Mouse (Mus musculus) forebrain, embryonic 10.5 days (tissue): Measurements from ENCODE around the gene Greb1. TPM values are rescaled to one million over a fixed set of nuclear protein-coding genes. Genes with fewer than 3 reads are reported as not detected.

ENCODE experiments used
- DNase-seq: peaks from one replicate; pipeline ENCODE4 v3.0.0-alpha.2; 2017; ENCODE audit warnings: low spot score; ENCODE audit errors: extremely low spot score
- H3K27ac ChIP-seq: fragments of 300-500 bp; sonication (generic); 2 replicates; pipeline ENCODE4 v1.5.1; 2016; ENCODE audit warnings: mild to moderate bottlenecking
- H3K27me3 ChIP-seq: fragments of 300-500 bp; sonication (generic); 2 replicates; pipeline ENCODE4 v1.6.1; 2016; ENCODE audit warnings: mild to moderate bottlenecking; ENCODE audit not compliant: poor library complexity, severe bottlenecking
- H3K36me3 ChIP-seq: fragments of 300-500 bp; sonication (generic); replicated peaks from 2 replicates; pipeline ENCODE4 v1.6.1; 2016; ENCODE audit warnings: mild to moderate bottlenecking, moderate library complexity
- H3K4me1 ChIP-seq: fragments of 300-500 bp; sonication (generic); 2 replicates; pipeline ENCODE4 v1.6.1; 2016
- H3K4me3 ChIP-seq: fragments of 300-500 bp; sonication (generic); 2 replicates; pipeline ENCODE4 v1.5.1; 2016; ENCODE audit warnings: mild to moderate bottlenecking, moderate library complexity
- H3K9me3 ChIP-seq: fragments of 300-500 bp; sonication (generic); 2 replicates; pipeline ENCODE4 v1.6.1; 2016; ENCODE audit warnings: mild to moderate bottlenecking, moderate library complexity
- WGBS: fragments of 180-500 bp; shearing (Covaris S2); methylation state at CpG from one replicate; pipeline ENCODE4 v1.1.7; 2016; 5-methylcytosine and 5-hydroxymethylcytosine counted together
- polyA plus RNA-seq: library from polyadenylated mRNA; unstranded; fragments of >200 nt; fragmentation: Nextera tagmentation; extraction: Ambion mirVana; gene quantifications from 2 replicates; pipeline ENCODE4 v1.2.1, GENCODE M21; 2016

Greb1 gene
- polyA plus RNA-seq, 1 experiment from 2014 or later: 14.6 TPM

DNA sequence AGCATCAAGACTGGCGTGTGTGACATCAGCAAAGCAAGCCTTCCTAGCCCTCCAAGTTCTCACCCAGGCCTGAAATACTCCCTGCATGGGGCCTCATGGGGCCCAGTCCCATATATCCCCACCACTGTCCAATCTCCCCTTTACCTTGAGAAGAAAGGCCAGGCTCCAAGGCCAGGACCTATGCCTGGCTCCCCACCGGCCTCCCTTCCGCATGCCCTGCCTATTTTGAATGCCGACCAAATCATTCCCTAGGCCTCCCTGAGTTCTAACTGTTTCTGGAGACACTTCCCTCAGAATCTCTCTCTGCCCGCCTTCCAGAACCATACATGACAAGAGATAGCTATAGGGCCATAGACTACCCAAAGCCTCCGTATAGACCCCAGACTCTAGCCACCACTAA lies 49.1 kb downstream of the Greb1 start:
- H3K4me1 ChIP-seq: peaks cover 24% of the 10 kb centered on the region
- peaks cover 21% of the 10 kb centered on the region for H3K27me3 ChIP-seq
- H3K36me3 ChIP-seq: peaks cover 9% of the 10 kb centered on the region
- DNase-seq: no peak
- H3K4me3 ChIP-seq: no peak overlapping the region
- H3K27ac ChIP-seq: no peak overlapping the region
- 91% methylated on average over 6 of the region's 6 CpGs for WGBS
- H3K9me3 ChIP-seq: no peaks in the 10 kb centered on the region

DNA sequence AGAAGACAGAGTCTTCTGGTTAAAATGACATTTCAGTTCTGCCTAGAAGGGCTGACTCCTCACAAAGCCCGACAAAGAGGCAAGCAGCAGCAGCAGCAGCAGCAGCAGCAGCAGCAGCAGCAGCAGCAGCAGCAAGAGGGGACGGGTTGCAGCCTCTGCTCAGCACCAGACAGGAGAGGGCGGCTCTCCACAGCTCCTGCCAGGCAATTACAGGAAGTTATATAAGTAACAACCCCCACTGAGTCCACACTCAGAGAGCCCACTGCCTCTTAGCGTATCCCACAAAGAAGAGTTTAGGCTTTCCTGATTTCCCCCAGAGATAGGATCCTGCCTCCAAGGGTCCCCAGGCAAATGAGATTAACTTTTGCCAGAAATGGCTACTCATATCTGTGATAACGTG lies 60.6 kb downstream of the Greb1 start:
- H3K27ac ChIP-seq: peak overlapping the region; percentile 54

DNA sequence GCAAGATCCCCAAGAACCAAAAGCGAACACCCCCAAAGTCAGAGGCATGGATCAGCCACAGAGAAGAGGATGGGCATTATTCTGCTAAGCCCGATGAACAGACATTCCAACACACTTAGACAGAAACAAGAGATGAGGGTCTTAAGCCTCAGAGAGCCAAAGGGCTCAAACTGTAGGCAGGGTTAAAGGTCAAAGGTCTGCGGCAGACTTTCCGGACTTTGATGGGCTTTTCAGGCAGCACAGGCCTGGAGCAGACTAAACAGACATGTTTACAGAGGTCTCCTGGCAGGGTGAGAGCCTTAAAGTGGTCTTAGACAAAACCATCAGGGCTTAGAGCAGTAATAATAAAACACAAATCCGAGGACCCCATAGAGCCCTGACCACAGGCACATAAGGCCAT lies 63.4 kb downstream of the Greb1 start:
- no peak overlapping the region for H3K4me3 ChIP-seq
- H3K4me1 ChIP-seq: peaks cover 62% of the 10 kb centered on the region
- WGBS: 26% methylated on average over 5 of the region's 5 CpGs

More for the DNA sequence above, 60.6 kb downstream of the Greb1 start:
- peaks cover 8% of the 10 kb centered on the region; the same call in 1 of the 2 replicates for H3K27me3 ChIP-seq
- no peaks in the 10 kb centered on the region for H3K9me3 ChIP-seq
- 38% methylated on average over 5 of the region's 5 CpGs for WGBS
- H3K36me3 ChIP-seq: peaks cover 19% of the 10 kb centered on the region
- DNase-seq: no peak
- no peak overlapping the region for H3K4me3 ChIP-seq
- H3K4me1 ChIP-seq: peaks cover 51% of the 10 kb centered on the region

DNA sequence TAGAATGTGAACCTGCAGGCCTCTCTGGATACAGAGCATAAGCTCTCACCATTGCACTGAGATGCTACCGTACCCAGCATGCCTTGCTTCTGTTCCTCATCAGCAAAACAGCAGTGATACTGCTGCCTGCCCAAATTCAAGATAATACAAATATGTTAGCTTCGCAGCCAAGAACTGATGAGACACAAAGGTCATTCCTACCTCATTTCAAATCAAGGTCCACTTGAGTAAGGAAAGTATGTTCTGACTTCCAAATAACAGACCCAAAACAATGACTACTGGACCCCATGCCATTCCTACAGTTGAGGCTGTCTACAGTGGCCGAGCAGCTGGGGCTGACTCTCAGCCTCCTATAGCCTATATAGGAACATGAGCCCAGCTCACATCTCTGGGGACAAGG lies 66.0 kb downstream of the Greb1 start:
- Histone ChIP-seq H3K4me1 (peaks cover 72% of the 10 kb centered on the region), H3K4me3 (no peak overlapping the region), H3K27me3 (peaks cover 11% of the 10 kb centered on the region; the same call in 1 of the 2 replicates), H3K27ac (no peak overlapping the region), H3K36me3 (peaks cover 40% of the 10 kb centered on the region), H3K9me3 (no peaks in the 10 kb centered on the region)
- WGBS: 87% methylated on average over 3 of the region's 3 CpGs
- DNase-seq: no peak

More for the DNA sequence above, 63.4 kb downstream of the Greb1 start:
- Histone ChIP-seq H3K27me3 (peaks cover 11% of the 10 kb centered on the region; the same call in 1 of the 2 replicates), H3K27ac (no peak overlapping the region), H3K36me3 (peaks cover 42% of the 10 kb centered on the region), H3K9me3 (no peaks in the 10 kb centered on the region)
- no peak for DNase-seq

DNA sequence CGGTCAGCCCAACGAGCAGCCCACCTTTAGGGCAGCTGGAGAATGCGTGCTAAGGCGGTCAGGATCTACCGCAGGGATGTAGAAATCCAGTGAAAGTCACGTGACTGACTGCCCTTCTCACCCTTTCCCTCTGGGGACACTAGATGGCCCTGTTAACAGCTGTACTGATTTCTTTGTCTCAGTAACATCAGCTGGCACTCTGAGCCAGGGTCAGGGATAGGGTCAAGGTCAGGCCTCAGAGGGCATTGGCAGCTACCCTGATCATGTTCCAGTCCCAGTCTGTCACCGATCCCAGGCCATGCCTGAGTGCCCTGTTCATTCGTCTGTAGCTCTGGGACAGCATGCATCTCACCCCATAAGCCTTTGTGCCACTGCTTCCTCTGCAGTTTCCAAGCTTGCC lies 66.7 kb downstream of the Greb1 start:
- no peaks in the 10 kb centered on the region for H3K9me3 ChIP-seq
- H3K27ac ChIP-seq: peak overlapping the region; percentile 22; the same call in 1 of the 2 replicates
- no peak for DNase-seq
- H3K36me3 ChIP-seq: peaks cover 44% of the 10 kb centered on the region
- no peak overlapping the region for H3K4me3 ChIP-seq
- peaks cover 11% of the 10 kb centered on the region; the same call in 1 of the 2 replicates for H3K27me3 ChIP-seq
- H3K4me1 ChIP-seq: peaks cover 70% of the 10 kb centered on the region
- WGBS: 44% methylated on average over 8 of the region's 8 CpGs

DNA sequence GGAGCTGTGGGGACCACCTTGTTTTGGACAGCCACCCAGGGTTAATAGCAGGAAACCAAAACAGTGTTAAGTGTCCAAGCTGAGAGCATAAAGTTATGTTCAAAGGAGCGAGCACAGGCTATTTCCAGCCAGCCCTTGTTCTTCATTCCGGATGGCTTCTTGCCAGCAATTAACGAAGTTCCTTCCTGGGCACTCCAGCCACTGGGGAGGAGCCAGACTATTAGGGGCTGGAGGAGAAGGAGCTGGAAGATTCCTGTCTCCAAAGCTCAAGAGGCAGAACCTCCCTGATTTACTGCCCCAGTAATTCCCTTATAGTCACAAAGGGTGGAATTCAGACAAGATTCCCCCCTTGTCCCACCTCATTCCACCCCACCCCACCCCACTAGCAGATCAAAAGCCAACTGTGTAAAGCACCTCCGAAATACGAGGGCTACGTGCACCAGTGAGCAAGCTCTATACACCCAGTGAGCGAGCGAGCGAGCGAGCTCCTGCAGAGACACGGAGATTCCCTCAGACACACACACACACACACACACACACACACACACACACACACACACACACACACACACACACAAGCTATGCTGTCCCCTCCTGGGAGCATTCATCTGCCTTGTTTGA lies 69.5 kb downstream of the Greb1 start:
- Histone ChIP-seq H3K4me1 (peaks cover 48% of the 10 kb centered on the region), H3K36me3 (peaks cover 60% of the 10 kb centered on the region)

DNA sequence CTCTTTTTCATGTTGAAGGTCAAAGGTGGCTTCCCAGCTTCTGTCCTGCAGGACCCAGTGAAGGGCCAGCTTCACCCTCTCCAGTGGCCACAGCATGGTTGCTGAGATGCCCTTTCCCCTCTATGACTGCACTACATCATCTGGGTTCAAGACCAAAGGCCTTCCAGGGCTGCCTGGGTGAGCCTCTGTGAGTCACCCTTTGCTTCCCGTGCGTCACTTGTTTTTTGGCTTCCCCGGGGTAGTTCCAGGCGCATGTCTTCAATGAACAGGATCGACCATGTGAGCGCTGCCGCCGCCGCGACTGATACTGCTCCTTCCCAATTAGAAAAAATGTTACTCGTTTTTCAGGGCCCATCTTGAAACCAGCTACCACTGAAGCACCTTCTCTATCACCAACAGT lies 70.5 kb downstream of the Greb1 start:
- no peak for DNase-seq
- peak overlapping the region; percentile 35; the same call in 1 of the 2 replicates for H3K27ac ChIP-seq
- peaks cover 46% of the 10 kb centered on the region for H3K4me1 ChIP-seq
- no peak overlapping the region for H3K4me3 ChIP-seq
- 90% methylated on average over 11 of the region's 11 CpGs for WGBS
- H3K27me3 ChIP-seq: 0 out of 2 replicates have a peak, but pooled peaks cover 4% of the 10 kb centered on the region
- H3K9me3 ChIP-seq: no peaks in the 10 kb centered on the region
- peaks cover 60% of the 10 kb centered on the region for H3K36me3 ChIP-seq

More for the DNA sequence above, 69.5 kb downstream of the Greb1 start:
- peaks cover 11% of the 10 kb centered on the region; the same call in 1 of the 2 replicates for H3K27me3 ChIP-seq
- H3K27ac ChIP-seq: peak overlapping the region; percentile 72
- H3K9me3 ChIP-seq: no peaks in the 10 kb centered on the region
- H3K4me3 ChIP-seq: no peak overlapping the region
- DNase-seq: no peak
- WGBS: 23% methylated on average over 11 of the region's 11 CpGs

DNA sequence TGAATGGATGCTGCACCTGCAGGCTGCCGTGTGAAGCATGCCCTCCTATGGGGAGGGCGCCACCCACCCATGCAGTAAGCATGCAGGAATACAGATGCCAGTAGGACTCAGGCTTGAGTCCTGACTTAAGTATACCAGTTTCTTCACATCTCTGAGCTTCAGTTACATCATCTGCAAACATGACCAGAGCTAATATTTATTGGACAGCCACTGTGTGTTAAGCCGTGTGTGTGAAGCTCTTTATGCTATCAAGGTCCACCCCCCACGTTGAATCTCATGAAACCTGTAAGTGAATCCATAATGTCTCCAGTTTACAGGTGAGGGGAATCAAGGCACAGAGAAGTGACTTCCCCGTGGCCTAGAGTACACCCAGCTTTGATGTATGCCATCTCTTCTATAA lies 72.5 kb downstream of the Greb1 start:
- Histone ChIP-seq H3K4me1 (peaks cover 45% of the 10 kb centered on the region), H3K36me3 (peaks cover 62% of the 10 kb centered on the region), H3K9me3 (no peaks in the 10 kb centered on the region), H3K27ac (no peak overlapping the region), H3K27me3 (no peaks in the 10 kb centered on the region), H3K4me3 (no peak overlapping the region)
- WGBS: 85% methylated on average over 5 of the region's 5 CpGs
- DNase-seq: no peak

DNA sequence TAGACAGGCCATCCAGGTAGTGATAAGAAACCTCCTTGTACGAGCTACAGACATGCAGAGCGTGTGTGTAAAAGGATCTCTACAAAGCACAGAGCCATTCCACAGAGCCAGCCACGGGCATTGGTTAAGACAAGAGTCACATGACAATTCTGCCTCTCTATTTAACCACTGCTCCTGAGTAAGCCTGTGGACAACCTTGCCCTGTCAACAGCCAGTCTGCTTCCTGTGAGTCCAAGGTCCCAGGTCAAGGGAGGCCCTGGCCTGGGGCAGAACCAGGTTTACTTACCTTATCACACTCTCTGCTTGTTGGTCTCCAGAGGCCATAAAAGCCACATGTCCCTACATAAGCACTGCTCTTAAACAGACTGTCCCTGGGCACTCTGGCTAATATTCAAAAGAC lies 74.5 kb downstream of the Greb1 start:
- WGBS: 83% methylated on average over 3 of the region's 3 CpGs
- no peaks in the 10 kb centered on the region for H3K9me3 ChIP-seq
- H3K36me3 ChIP-seq: peaks cover 70% of the 10 kb centered on the region
- no peak overlapping the region for H3K27ac ChIP-seq
- no peak overlapping the region for H3K4me3 ChIP-seq
- DNase-seq: no peak
- peaks cover 33% of the 10 kb centered on the region for H3K4me1 ChIP-seq
- H3K27me3 ChIP-seq: no peaks in the 10 kb centered on the region

DNA sequence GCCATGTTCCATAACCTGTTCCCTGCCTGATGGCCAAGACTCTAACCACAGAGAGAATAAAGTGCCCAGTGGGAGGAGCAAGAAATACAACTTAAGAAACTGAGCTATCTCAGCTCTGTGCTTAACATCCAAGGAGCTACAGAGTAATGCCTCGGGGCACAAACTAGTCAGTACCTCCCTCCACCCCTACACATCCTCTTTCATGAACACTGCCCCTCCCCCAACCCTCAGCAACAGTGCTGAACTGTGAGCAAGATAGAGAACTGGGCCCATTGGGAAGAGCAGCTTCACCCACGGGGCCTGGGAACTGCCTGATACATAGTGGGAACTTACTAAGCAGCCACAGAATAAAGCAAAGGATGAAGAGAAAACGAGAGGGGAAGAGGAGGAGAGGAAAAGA lies 77.1 kb downstream of the Greb1 start:
- Histone ChIP-seq H3K27ac (0 out of 2 replicates have a peak overlapping the region, but pooled peaks have one; percentile 9), H3K4me3 (no peak overlapping the region), H3K4me1 (peaks cover 19% of the 10 kb centered on the region), H3K36me3 (peaks cover 79% of the 10 kb centered on the region), H3K9me3 (no peaks in the 10 kb centered on the region), H3K27me3 (no peaks in the 10 kb centered on the region)
- 43% methylated on average over 3 of the region's 3 CpGs for WGBS
- DNase-seq: no peak

DNA sequence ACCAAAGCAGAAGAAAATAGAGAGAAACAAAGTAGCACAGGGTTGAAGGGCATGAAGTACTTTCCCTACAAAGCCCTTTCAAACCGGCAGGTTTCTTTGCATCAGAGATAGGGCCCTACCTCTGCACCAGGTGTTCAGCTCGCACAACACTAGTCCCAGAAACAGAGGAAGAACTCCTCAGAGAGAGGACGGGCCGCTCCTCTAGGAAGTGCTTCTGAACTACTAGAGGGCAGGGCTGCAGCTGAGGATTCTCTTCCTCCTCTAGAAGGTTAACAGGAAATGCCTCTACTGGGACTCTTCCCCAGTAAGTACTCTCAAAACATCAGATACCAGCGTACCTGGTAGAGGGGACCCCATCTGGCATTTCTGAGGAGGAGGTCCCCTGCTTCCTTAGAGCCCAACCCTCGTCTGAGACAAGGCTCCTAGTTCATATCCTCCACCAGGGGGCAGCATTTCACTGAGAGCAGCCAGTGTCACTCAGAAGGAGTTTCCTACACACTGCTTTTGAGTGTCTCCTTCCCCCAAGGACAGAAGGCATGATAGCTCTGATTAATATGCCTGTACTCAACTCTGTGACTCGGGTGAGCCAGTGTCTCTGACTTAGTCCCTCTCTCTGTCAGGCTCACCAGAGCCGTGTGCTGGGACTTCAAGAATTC lies 81.9 kb downstream of the Greb1 start:
- peaks cover 75% of the 10 kb centered on the region for H3K36me3 ChIP-seq
- H3K9me3 ChIP-seq: no peaks in the 10 kb centered on the region
- H3K4me3 ChIP-seq: no peak overlapping the region
- WGBS: 52% methylated on average over 8 of the region's 8 CpGs
- peak; percentile 75 for DNase-seq
- H3K4me1 ChIP-seq: peaks cover 8% of the 10 kb centered on the region
- H3K27me3 ChIP-seq: no peaks in the 10 kb centered on the region
- no peak overlapping the region for H3K27ac ChIP-seq

DNA sequence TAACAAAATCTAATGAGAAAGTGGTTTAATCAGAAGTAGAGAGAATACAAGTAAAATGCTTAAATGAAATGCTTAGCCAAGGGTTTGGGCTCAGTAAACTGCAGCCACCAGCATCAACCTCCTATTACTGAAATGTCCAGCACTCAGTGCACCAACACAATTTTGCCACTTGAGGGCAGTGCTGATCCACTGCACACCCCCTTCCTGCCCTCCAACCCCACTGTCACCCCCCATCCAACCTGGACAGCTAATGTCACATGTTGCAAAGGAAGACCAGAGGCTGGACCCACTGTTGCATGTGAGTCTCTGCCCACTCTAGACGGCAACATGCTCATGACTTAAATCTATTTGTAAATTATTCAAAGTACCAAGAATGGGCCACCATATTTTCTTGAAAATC lies 83.0 kb downstream of the Greb1 start:
- 57% methylated on average over 1 of the region's 1 CpGs for WGBS
- Histone ChIP-seq H3K9me3 (no peaks in the 10 kb centered on the region), H3K4me3 (no peak overlapping the region), H3K4me1 (no peaks in the 10 kb centered on the region), H3K27ac (no peak overlapping the region), H3K27me3 (no peaks in the 10 kb centered on the region), H3K36me3 (peaks cover 75% of the 10 kb centered on the region)
- peak; percentile 50 for DNase-seq

DNA sequence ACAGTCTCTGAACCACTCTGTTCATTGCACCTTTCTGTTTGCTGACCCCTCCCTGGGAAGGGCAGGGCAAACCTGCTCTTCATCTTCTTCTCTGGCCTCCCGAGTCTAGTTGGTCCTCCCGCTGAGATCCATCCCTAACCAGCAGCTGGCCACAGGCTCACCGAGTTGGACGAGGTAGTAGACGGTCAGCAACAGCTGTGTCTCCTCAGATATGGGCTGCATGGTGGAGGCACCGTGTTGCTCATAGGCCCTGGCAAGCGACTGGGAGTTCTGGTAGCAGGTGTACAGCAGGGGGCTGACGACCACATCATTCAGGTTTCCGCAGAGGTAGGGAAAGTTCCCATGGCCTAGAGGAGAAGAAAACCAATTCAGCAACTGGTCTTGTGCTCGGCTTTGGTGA lies 86.1 kb downstream of the Greb1 start:
- DNase-seq: no peak
- no peaks in the 10 kb centered on the region for H3K4me1 ChIP-seq
- H3K9me3 ChIP-seq: no peaks in the 10 kb centered on the region
- H3K4me3 ChIP-seq: no peak overlapping the region
- H3K27ac ChIP-seq: no peak overlapping the region
- H3K27me3 ChIP-seq: no peaks in the 10 kb centered on the region
- 92% methylated on average over 10 of the region's 10 CpGs for WGBS
- H3K36me3 ChIP-seq: peaks cover 77% of the 10 kb centered on the region
